Mouse (Mus musculus) brown adipose tissue, adult 24 weeks (tissue): Measurements from ENCODE around the gene Xrcc3. TPM values are rescaled to one million over a fixed set of nuclear protein-coding genes. Genes with fewer than 3 reads are reported as not detected.

Source experiments
- H3K27ac ChIP-seq: fragments of 200-500 bp; replicated peaks from 2 replicates; pipeline ENCODE4 v1.5.1; 2012; ENCODE audit warnings: low read depth, mild to moderate bottlenecking, low read length
- H3K4me1 ChIP-seq: fragments of 200-500 bp; 2 replicates; pipeline ENCODE4 v1.6.1; 2012; ENCODE audit warnings: low read length, mixed read lengths; ENCODE audit not compliant: control insufficient read depth, insufficient read depth, insufficient read length
- H3K4me3 ChIP-seq: fragments of 200-500 bp; 2 replicates; pipeline ENCODE4 v1.5.1; 2012; ENCODE audit warnings: low read depth, mild to moderate bottlenecking, low read length, moderate library complexity; ENCODE audit not compliant: insufficient read depth
- polyA plus RNA-seq: library from polyadenylated mRNA; stranded (reverse); fragments of >200 nt; gene quantifications from 2 replicates; pipeline ENCODE4 v1.2.4, GENCODE M21; 2012; ENCODE audit not compliant: missing spikeins, insufficient read depth, insufficient read length

Gene Xrcc3
- polyA plus RNA-seq, 1 experiment, result 6.8 TPM

GRCm38 (mm10) chr12:111770651-111771050, 43.0 kb downstream of the Xrcc3 start:
- H3K4me3 ChIP-seq, result no peak overlapping the region
- peaks cover 18% of the 10 kb centered on the region for H3K4me1 ChIP-seq
- 0 out of 2 replicates have a peak overlapping the region, but pooled peaks have one; percentile 31 for H3K27ac ChIP-seq

GRCm38 (mm10) chr12:111769816-111770577, 43.7 kb downstream of the Xrcc3 start:
- H3K27ac ChIP-seq, result peak overlapping the region; percentile 36; the same call in 1 of the 2 replicates

GRCm38 (mm10) chr12:111769306-111769705, 44.4 kb downstream of the Xrcc3 start:
- Histone ChIP-seq H3K27ac (peak overlapping the region; percentile 36; the same call in 1 of the 2 replicates), H3K4me3 (no peak overlapping the region)

More at GRCm38 (mm10) chr12:111769816-111770577, 43.7 kb downstream of the Xrcc3 start:
- Histone ChIP-seq H3K4me1 (peaks cover 20% of the 10 kb centered on the region), H3K4me3 (no peak overlapping the region)

GRCm38 (mm10) chr12:111768322-111768928, 45.2 kb downstream of the Xrcc3 start:
- Histone ChIP-seq H3K4me1 (peaks cover 20% of the 10 kb centered on the region), H3K27ac (no peak overlapping the region), H3K4me3 (no peak overlapping the region)

More at GRCm38 (mm10) chr12:111769306-111769705, 44.4 kb downstream of the Xrcc3 start:
- H3K4me1 ChIP-seq, result peaks cover 20% of the 10 kb centered on the region

- H3K4me1 ChIP-seq, result peaks cover 25% of the 10 kb centered on the region
- H3K4me3 ChIP-seq, result no peak overlapping the region
- H3K27ac ChIP-seq, result no peak overlapping the region
Observed at GRCm38 (mm10) chr12:111766313-111767236, 47.1 kb downstream of the Xrcc3 start.

- Histone ChIP-seq H3K4me3 (no peak overlapping the region), H3K4me1 (peaks cover 18% of the 10 kb centered on the region), H3K27ac (no peak overlapping the region)
Observed at GRCm38 (mm10) chr12:111762620-111763280, 50.9 kb downstream of the Xrcc3 start.

GRCm38 (mm10) chr12:111760306-111760908, 53.3 kb downstream of the Xrcc3 start:
- Histone ChIP-seq H3K27ac (no peak overlapping the region), H3K4me3 (peak overlapping the region; percentile 28; the same call in 1 of the 2 replicates), H3K4me1 (peaks cover 13% of the 10 kb centered on the region; the same call in 1 of the 2 replicates)

GRCm38 (mm10) chr12:111759176-111760061, 54.3 kb downstream of the Xrcc3 start:
- H3K4me3 ChIP-seq, result peak overlapping the region; percentile 77
- peaks cover 13% of the 10 kb centered on the region; the same call in 1 of the 2 replicates for H3K4me1 ChIP-seq
- H3K27ac ChIP-seq, result peak overlapping the region; percentile 85

GRCm38 (mm10) chr12:111758381-111759175, 55.1 kb downstream of the Xrcc3 start, which contains the start of gene Klc1:
Klc1 (plus strand) TSS chr12:111758849.
- H3K27ac ChIP-seq, result peak within 1 kb of the TSS; percentile 85

GRCm38 (mm10) chr12:111757561-111758325, 55.9 kb downstream of the Xrcc3 start:
- Histone ChIP-seq H3K27ac (peak overlapping the region; percentile 80; the same call in 1 of the 2 replicates), H3K4me3 (peak overlapping the region; percentile 77)

More at GRCm38 (mm10) chr12:111758381-111759175, 55.1 kb downstream of the Xrcc3 start, which contains the start of gene Klc1:
- Histone ChIP-seq H3K4me1 (peaks cover 13% of the 10 kb centered on the region; the same call in 1 of the 2 replicates), H3K4me3 (peak within 1 kb of the TSS; percentile 77)

GRCm38 (mm10) chr12:111756698-111757082, 57.0 kb downstream of the Xrcc3 start:
- Histone ChIP-seq H3K27ac (no peak overlapping the region), H3K4me3 (no peak overlapping the region), H3K4me1 (peaks cover 13% of the 10 kb centered on the region)

More at GRCm38 (mm10) chr12:111757561-111758325, 55.9 kb downstream of the Xrcc3 start:
- peaks cover 17% of the 10 kb centered on the region for H3K4me1 ChIP-seq
